In genomic region chr9:52941637-52941983, GRCm38 (mm10) we compare ENCODE assay signal across 9 mouse cellular contexts.
DNase-seq lines count a peak whose midpoint lies in the region; ATAC-seq and TF ChIP-seq lines count a peak whose summit lies in the region.
"Had no signal": no experiment of that assay in that cellular context is flagged by ENCODE, and none has a peak within 500 bp of the region (broad histone marks: within the 10 kb centered on the region; RNA-seq: fewer than 3 reads in every experiment).

No protein-coding gene starts in this region.

- WGBS in limb, embryonic 12.5 days, result 41% methylated on average over 3 of the region's 3 CpGs
- 63% methylated on average over 3 of the region's 3 CpGs for WGBS in limb, embryonic 10.5 days
- WGBS in midbrain, postnatal 0 days, result 23% methylated on average over 3 of the region's 3 CpGs

- H3K27me3 ChIP-seq in limb, embryonic 12.5 days, result no peaks in the 10 kb centered on the region
- no peaks in the 10 kb centered on the region for H3K27me3 ChIP-seq in limb, embryonic 10.5 days (ENCODE audit: low read depth, poor library complexity, severe bottlenecking)
- H3K27me3 ChIP-seq in midbrain, postnatal 0 days (ENCODE audit: insufficient read depth, low read length), result no peaks in the 10 kb centered on the region

- no peak for ATAC-seq in limb, embryonic 12.5 days (ENCODE audit: insufficient number of reproducible peaks, insufficient read depth, low FRiP score, low TSS enrichment, low read depth)
- ATAC-seq in midbrain, postnatal 0 days (ENCODE audit: low FRiP score), result peak; percentile 20; the same call in 1 of the 2 replicates

- no peak overlapping the region for H3K4me3 ChIP-seq in limb, embryonic 12.5 days (replicated peaks)
- no peak overlapping the region for H3K4me3 ChIP-seq in limb, embryonic 10.5 days
- H3K4me3 ChIP-seq in midbrain, postnatal 0 days (ENCODE audit: low read depth, low read length), result no peak overlapping the region

- H3K4me2 ChIP-seq in limb, embryonic 12.5 days, result no peak overlapping the region
- no peak overlapping the region for H3K4me2 ChIP-seq in midbrain, postnatal 0 days (ENCODE audit: low read depth, low read length, poor library complexity, severe bottlenecking)

- TF ChIP-seq CTCF in midbrain, postnatal 0 days (IDR thresholded peaks at IDR 0.05), result no peak

- no peak overlapping the region for H3K9ac ChIP-seq in limb, embryonic 12.5 days (replicated peaks)
- no peak overlapping the region for H3K9ac ChIP-seq in midbrain, postnatal 0 days (replicated peaks; ENCODE audit: low read length, poor library complexity, severe bottlenecking)

- no peaks in the 10 kb centered on the region for H3K36me3 ChIP-seq in limb, embryonic 12.5 days
- H3K36me3 ChIP-seq in limb, embryonic 10.5 days, result no peaks in the 10 kb centered on the region
- H3K36me3 ChIP-seq in midbrain, postnatal 0 days (ENCODE audit: insufficient read depth, low read length), result no peaks in the 10 kb centered on the region

- DNase-seq in cerebellum, adult 9-11 months, result peak; percentile 2
- DNase-seq in cerebellum, adult 9-10 months, result no peak
- DNase-seq in limb, embryonic 10.5 days (ENCODE audit: low spot score), result no peak
- DNase-seq in lung, adult 18-20 months, result peak; percentile 31 to 56
- peak; percentile 34 for DNase-seq in midbrain, postnatal 0 days (ENCODE audit: low spot score)
- no peak for DNase-seq in spleen, adult 18-20 months
- DNase-seq in retina, postnatal 1 day, result no peak
- DNase-seq: thymus, postnatal 25 days had no signal

- peaks cover 5% of the 10 kb centered on the region; the same call in 1 of the 2 replicates for H3K9me3 ChIP-seq in limb, embryonic 12.5 days
- H3K9me3 ChIP-seq in limb, embryonic 10.5 days (replicated peaks), result no peaks in the 10 kb centered on the region
- no peaks in the 10 kb centered on the region for H3K9me3 ChIP-seq in midbrain, postnatal 0 days (ENCODE audit: low read length)

- H3K27ac ChIP-seq in limb, embryonic 12.5 days, result peak overlapping the region; percentile 37; the same call in 1 of the 2 replicates
- no peak overlapping the region for H3K27ac ChIP-seq in limb, embryonic 10.5 days
- no peak overlapping the region for H3K27ac ChIP-seq in midbrain, postnatal 0 days (ENCODE audit: low read depth, low read length)

- H3K4me1 ChIP-seq in limb, embryonic 12.5 days (replicated peaks), result peaks cover 18% of the 10 kb centered on the region
- peaks cover 11% of the 10 kb centered on the region for H3K4me1 ChIP-seq in limb, embryonic 10.5 days
- H3K4me1 ChIP-seq in midbrain, postnatal 0 days (ENCODE audit: insufficient read depth, low read length), result peaks cover 9% of the 10 kb centered on the region; the same call in 1 of the 2 replicates

Comparison
In these comparisons a context has a peak if more than half of its experiments do, and no peak if none do; other contexts are left out.
1. DNase-seq: peak in cerebellum, adult 9-11 months (single experiment), lung, adult 18-20 months (2 of 2) and midbrain, postnatal 0 days (single experiment); none in cerebellum, adult 9-10 months (single experiment), limb, embryonic 10.5 days (single experiment), spleen, adult 18-20 months (0 of 2) and retina, postnatal 1 day (single experiment).